Mouse (Mus musculus) midbrain, postnatal 0 days (tissue): Measurements from ENCODE around the gene Larp6. TPM values are rescaled to one million over a fixed set of nuclear protein-coding genes. Genes with fewer than 3 reads are reported as not detected.
A peak's percentile ranks its signal among the peaks of the same experiment; 100 is the strongest.

ENCODE experiments used
- ATAC-seq: fragments of 200-750 bp; cut with Nextera tagmentation; 2 replicates; pipeline ENCODE4 v1.8.0; 2017; ENCODE audit warnings: moderate number of reproducible peaks, mild to moderate bottlenecking, moderate TSS enrichment, moderate library complexity; ENCODE audit not compliant: low FRiP score
- DNase-seq: peaks from one replicate; pipeline ENCODE4 v3.0.0-alpha.2; 2015; ENCODE audit warnings: low spot score
- H3K27ac ChIP-seq: fragments of 300-500 bp; sonication (generic); 2 replicates; pipeline ENCODE4 v1.5.1; 2014; ENCODE audit warnings: low read depth, mild to moderate bottlenecking, low read length, mixed read lengths
- H3K27me3 ChIP-seq: fragments of 300-500 bp; sonication (generic); 2 replicates; pipeline ENCODE4 v1.6.1; 2014; ENCODE audit warnings: low read length, control low read depth, mixed read lengths; ENCODE audit not compliant: insufficient read depth
- H3K36me3 ChIP-seq: fragments of 300-500 bp; sonication (generic); 2 replicates; pipeline ENCODE4 v1.6.1; 2014; ENCODE audit warnings: low read length, control low read depth, mixed read lengths; ENCODE audit not compliant: insufficient read depth
- H3K4me1 ChIP-seq: fragments of 300-500 bp; sonication (generic); 2 replicates; pipeline ENCODE4 v1.6.1; 2014; ENCODE audit warnings: mild to moderate bottlenecking, control low read depth, antibody characterized with exemption, low read length, mixed read lengths; ENCODE audit not compliant: insufficient read depth
- H3K4me2 ChIP-seq: fragments of 300-500 bp; sonication (generic); 2 replicates; pipeline ENCODE4 v1.6.1; 2014; ENCODE audit warnings: low read depth, mild to moderate bottlenecking, low read length, mixed read lengths; ENCODE audit not compliant: poor library complexity, severe bottlenecking
- H3K4me3 ChIP-seq: fragments of 300-500 bp; sonication (generic); 2 replicates; pipeline ENCODE4 v1.5.1; 2014; ENCODE audit warnings: low read depth, mild to moderate bottlenecking, low read length, moderate library complexity
- H3K9ac ChIP-seq: fragments of 300-500 bp; sonication (generic); replicated peaks from 2 replicates; pipeline ENCODE4 v1.6.1; 2014; ENCODE audit warnings: mild to moderate bottlenecking, low read length, moderate library complexity, mixed read lengths; ENCODE audit not compliant: poor library complexity, severe bottlenecking
- H3K9me3 ChIP-seq: fragments of 300-500 bp; sonication (generic); 2 replicates; pipeline ENCODE4 v1.6.1; 2016; ENCODE audit warnings: low read length, control low read depth
- CTCF ChIP-seq: IDR thresholded peaks from 2 replicates; pipeline ENCODE4 v1.5.1; 2016; ENCODE audit warnings: antibody characterized with exemption, mild to moderate bottlenecking
- WGBS: fragments of 180-500 bp; shearing (Covaris S2); extraction: QIAGEN DNeasy Blood & Tissue Kit; methylation state at CpG from one replicate; pipeline ENCODE4 v1.1.7; 2014; 5-methylcytosine and 5-hydroxymethylcytosine counted together
- polyA plus RNA-seq: library from polyadenylated mRNA; unstranded; fragments of >200 nt; fragmentation: Nextera tagmentation; extraction: Ambion mirVana; gene quantifications from 2 replicates; pipeline ENCODE4 v1.2.1, GENCODE M21; 2015
- total RNA-seq: library from RNA; depleted of rRNA; stranded (reverse); fragments of >200 nt; gene quantifications from 2 replicates; pipeline ENCODE4 v1.2.3, GENCODE M21; 2014

The Larp6 gene
- total and polyA plus RNA-seq, 2 experiments from 2014 or later, result 30.4 to 37.3 TPM

GRCm38 (mm10) chr9:60747672-60748071, 34.9 kb downstream of the Larp6 start:
- ATAC-seq, result no peak
- Histone ChIP-seq H3K9ac (no peak overlapping the region), H3K4me3 (no peak overlapping the region), H3K27me3 (no peaks in the 10 kb centered on the region), H3K4me2 (no peak overlapping the region), H3K9me3 (no peaks in the 10 kb centered on the region), H3K4me1 (no peaks in the 10 kb centered on the region), H3K27ac (no peak overlapping the region), H3K36me3 (no peaks in the 10 kb centered on the region; the same call in 1 of the 2 replicates)
- DNase-seq, result no peak
- 90% methylated on average over 5 of the region's 5 CpGs for WGBS
- no peak for TF ChIP-seq CTCF

GRCm38 (mm10) chr9:60748191-60748590, 35.4 kb downstream of the Larp6 start:
- Histone ChIP-seq H3K36me3 (no peaks in the 10 kb centered on the region), H3K27me3 (no peaks in the 10 kb centered on the region), H3K27ac (no peak overlapping the region), H3K4me3 (no peak overlapping the region), H3K9me3 (no peaks in the 10 kb centered on the region), H3K9ac (no peak overlapping the region), H3K4me2 (no peak overlapping the region), H3K4me1 (no peaks in the 10 kb centered on the region)
- no peak for TF ChIP-seq CTCF
- ATAC-seq, result no peak
- DNase-seq, result no peak
- 83% methylated on average over 2 of the region's 2 CpGs for WGBS

GRCm38 (mm10) chr9:60749105-60749504, 36.3 kb downstream of the Larp6 start:
- Histone ChIP-seq H3K27me3 (no peaks in the 10 kb centered on the region), H3K9ac (no peak overlapping the region), H3K4me2 (no peak overlapping the region), H3K27ac (no peak overlapping the region), H3K4me3 (no peak overlapping the region), H3K36me3 (no peaks in the 10 kb centered on the region), H3K9me3 (no peaks in the 10 kb centered on the region), H3K4me1 (no peaks in the 10 kb centered on the region)
- ATAC-seq (no peak), DNase-seq (no peak)
- 96% methylated on average over 2 of the region's 2 CpGs for WGBS
- TF ChIP-seq CTCF, result peak; percentile 41

- H3K27ac ChIP-seq, result no peak overlapping the region
- 93% methylated on average over 5 of the region's 5 CpGs for WGBS
- H3K27me3 ChIP-seq, result no peaks in the 10 kb centered on the region
- no peaks in the 10 kb centered on the region for H3K4me1 ChIP-seq
- H3K9me3 ChIP-seq, result no peaks in the 10 kb centered on the region
- no peak overlapping the region for H3K9ac ChIP-seq
- no peak for TF ChIP-seq CTCF
- H3K4me3 ChIP-seq, result no peak overlapping the region
- H3K36me3 ChIP-seq, result no peaks in the 10 kb centered on the region
- ATAC-seq (no peak), DNase-seq (no peak)
- no peak overlapping the region for H3K4me2 ChIP-seq
These were observed 38.3 kb downstream of the Larp6 start for GRCm38 (mm10) chr9:60751098-60751497.

- 77% methylated on average over 6 of the region's 6 CpGs for WGBS
- no peaks in the 10 kb centered on the region for H3K27me3 ChIP-seq
- ATAC-seq (no peak), DNase-seq (no peak)
- no peaks in the 10 kb centered on the region for H3K4me1 ChIP-seq
- H3K4me3 ChIP-seq, result no peak overlapping the region
- no peak overlapping the region for H3K9ac ChIP-seq
- H3K36me3 ChIP-seq, result no peaks in the 10 kb centered on the region
- H3K9me3 ChIP-seq, result no peaks in the 10 kb centered on the region
- no peak overlapping the region for H3K27ac ChIP-seq
- no peak overlapping the region for H3K4me2 ChIP-seq
- TF ChIP-seq CTCF, result no peak
These were observed 39.2 kb downstream of the Larp6 start for GRCm38 (mm10) chr9:60751971-60752370.

GRCm38 (mm10) chr9:60752636-60753035, 39.8 kb downstream of the Larp6 start:
- no peak for ATAC-seq
- no peak overlapping the region for H3K27ac ChIP-seq
- TF ChIP-seq CTCF, result no peak

More at GRCm38 (mm10) chr9:60752636-60753035, 39.8 kb downstream of the Larp6 start:
- H3K4me1 ChIP-seq, result no peaks in the 10 kb centered on the region
- H3K9ac ChIP-seq, result no peak overlapping the region
- no peaks in the 10 kb centered on the region for H3K27me3 ChIP-seq
- DNase-seq, result no peak
- H3K4me2 ChIP-seq, result no peak overlapping the region
- H3K36me3 ChIP-seq, result no peaks in the 10 kb centered on the region
- H3K9me3 ChIP-seq, result no peaks in the 10 kb centered on the region
- H3K4me3 ChIP-seq, result no peak overlapping the region
